Mouse (Mus musculus): ENCODE measurements around the gene Nup210l. TPM values are rescaled to one million over a fixed set of nuclear protein-coding genes. Genes with fewer than 3 reads are reported as not detected.

The Nup210l gene
- polyA plus RNA-seq, 1 experiment from 2014 or later, result not detected

DNA sequence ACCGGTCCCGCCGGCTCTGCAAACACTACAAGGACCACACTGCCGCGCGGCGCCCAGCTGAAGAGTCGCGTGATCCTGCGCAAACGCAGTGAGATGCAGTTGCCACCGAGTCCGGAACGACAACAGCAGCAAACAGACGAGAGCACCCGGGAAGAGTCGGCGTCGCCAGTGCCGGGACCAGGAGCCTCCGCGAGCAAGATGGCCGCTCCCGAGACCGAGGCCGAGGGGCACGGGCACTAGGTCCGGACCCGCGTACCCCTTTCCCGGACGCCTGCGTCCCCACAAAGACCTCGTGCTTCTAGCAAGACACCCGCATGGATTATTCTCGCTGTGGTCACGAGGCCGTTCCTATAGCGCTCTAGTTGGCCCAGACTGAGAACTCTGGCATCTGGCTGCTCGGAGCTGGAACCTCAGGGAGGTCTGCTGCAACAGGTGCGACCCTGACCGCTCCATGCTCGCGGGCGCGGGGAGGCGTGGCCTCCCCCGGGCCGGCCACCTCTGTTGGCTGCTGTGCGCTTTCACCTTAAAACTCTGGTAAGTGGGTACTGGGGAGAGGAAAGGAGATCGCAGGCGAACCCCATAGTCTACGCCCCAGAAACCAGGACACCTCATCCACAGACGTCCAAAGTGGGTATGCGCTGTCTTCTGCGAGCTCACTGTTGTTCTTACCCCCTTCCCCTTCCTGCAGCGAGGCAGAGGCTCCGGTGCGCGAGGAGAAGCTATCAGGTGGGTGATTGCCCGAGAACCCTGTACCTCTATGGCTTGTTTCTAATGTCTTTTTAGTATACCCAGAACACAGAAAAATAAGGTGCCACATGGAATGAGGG lies 127.8 kb downstream of the Nup210l start, which contains the start of gene Jtb:
Jtb (plus strand) TSS at position 91 of the 827 bp plus-strand sequence.
- WGBS, result under 1% methylated on average over 61 of the region's 61 CpGs
- 0 out of 2 replicates have a peak, but pooled peaks have one; percentile 14 for TF ChIP-seq CTCF (IDR thresholded peaks at IDR 0.05; ENCODE audit: low read depth)
- peak within 1 kb of the TSS; percentile 73 for H3K9ac ChIP-seq (ENCODE audit: low read depth, low read length)
- H3K36me3 ChIP-seq (ENCODE audit: control insufficient read depth, insufficient read depth), result peaks cover 20% of the 10 kb centered on the region
- H3K4me3 ChIP-seq (ENCODE audit: low read depth, low read length), result peak within 1 kb of the TSS; percentile 63
- no peaks in the 10 kb centered on the region for H3K27me3 ChIP-seq (replicated peaks; ENCODE audit: control insufficient read depth, insufficient read depth, low read length)
- ATAC-seq, result peak; percentile 96
- no peaks in the 10 kb centered on the region for H3K4me1 ChIP-seq (replicated peaks; ENCODE audit: control insufficient read depth, insufficient read depth, low read length)
- peak within 1 kb of the TSS; percentile 85 for H3K27ac ChIP-seq (ENCODE audit: low read depth, low read length)
- peak within 1 kb of the TSS; percentile 85 for H3K4me2 ChIP-seq (replicated peaks; ENCODE audit: low read depth)
- no peaks in the 10 kb centered on the region for H3K9me3 ChIP-seq (ENCODE audit: control insufficient read depth)

DNA sequence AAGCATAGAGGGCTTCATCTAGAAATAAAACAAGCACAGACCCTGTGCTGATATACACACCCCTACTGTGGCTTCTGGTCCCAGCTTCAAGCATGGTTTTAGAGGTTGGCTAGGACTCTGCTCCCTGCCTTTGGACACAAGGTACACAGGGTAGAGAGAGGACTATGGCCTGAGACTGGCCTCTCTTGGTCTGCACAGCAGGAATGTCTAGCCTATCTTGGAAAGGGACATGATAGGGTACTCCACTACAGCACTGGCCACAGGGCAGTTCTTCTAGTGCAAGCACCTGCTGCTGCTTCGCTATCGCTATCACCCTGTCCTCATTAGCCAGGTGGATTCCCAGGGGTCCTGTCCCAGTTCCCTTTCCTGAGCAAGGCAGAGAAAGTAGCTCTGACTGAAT lies 137.3 kb downstream of the Nup210l start:
- Histone ChIP-seq H3K27ac (ENCODE audit: low read depth, low read length) (no peak overlapping the region), H3K4me2 (replicated peaks; ENCODE audit: low read depth) (no peak overlapping the region; the same call in 1 of the 2 replicates), H3K36me3 (ENCODE audit: control insufficient read depth, insufficient read depth) (peaks cover 3% of the 10 kb centered on the region; the same call in 1 of the 2 replicates), H3K9ac (ENCODE audit: low read depth, low read length) (no peak overlapping the region), H3K27me3 (replicated peaks; ENCODE audit: control insufficient read depth, insufficient read depth, low read length) (no peaks in the 10 kb centered on the region), H3K4me3 (ENCODE audit: low read depth, low read length) (no peak overlapping the region), H3K9me3 (ENCODE audit: control insufficient read depth) (no peaks in the 10 kb centered on the region), H3K4me1 (replicated peaks; ENCODE audit: control insufficient read depth, insufficient read depth, low read length) (peaks cover 5% of the 10 kb centered on the region; the same call in 1 of the 2 replicates)
- ATAC-seq, result peak; percentile 63
- TF ChIP-seq CTCF (IDR thresholded peaks at IDR 0.05; ENCODE audit: low read depth), result no peak
- WGBS, result 58% methylated on average over 2 of the region's 2 CpGs

DNA sequence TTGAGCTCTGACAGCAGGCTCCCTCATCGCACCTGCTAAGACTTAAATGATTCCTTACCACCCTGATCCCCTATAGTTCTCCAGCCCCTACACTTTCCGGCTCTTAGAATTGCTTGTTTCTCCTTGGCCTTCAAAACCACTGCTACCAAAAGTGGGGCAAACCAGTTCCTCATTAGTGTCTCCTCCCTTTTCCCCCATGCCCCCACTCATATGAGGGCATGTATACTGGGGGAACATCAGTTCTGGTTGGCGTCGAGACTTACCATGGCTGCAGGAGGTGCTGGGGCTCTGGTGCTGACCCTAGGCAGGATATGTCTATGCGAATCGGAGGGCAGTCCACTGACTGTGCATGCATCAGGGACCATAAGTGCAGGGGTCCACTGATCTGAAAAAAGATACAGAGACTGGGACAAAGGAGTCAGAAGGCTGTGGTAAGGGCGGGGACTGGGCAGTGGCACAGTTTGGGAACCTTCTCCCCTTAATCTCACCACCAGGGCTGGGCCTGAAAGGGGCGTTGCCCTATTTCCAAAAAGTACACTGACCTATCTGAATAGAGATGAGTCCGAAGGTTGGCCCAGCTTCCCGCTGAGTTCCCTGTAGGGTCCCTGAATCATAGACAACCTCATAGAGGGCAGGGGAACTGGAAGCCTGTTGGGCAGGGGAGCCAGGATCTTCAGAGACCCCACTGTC lies 137.9 kb downstream of the Nup210l start:
- no peak for TF ChIP-seq CTCF (IDR thresholded peaks at IDR 0.05; ENCODE audit: low read depth)
- H3K27ac ChIP-seq (ENCODE audit: low read depth, low read length), result no peak overlapping the region
- no peak overlapping the region for H3K4me3 ChIP-seq (ENCODE audit: low read depth, low read length)
- no peak for ATAC-seq
- WGBS, result 89% methylated on average over 10 of the region's 10 CpGs
- H3K4me1 ChIP-seq (replicated peaks; ENCODE audit: control insufficient read depth, insufficient read depth, low read length), result peaks cover 5% of the 10 kb centered on the region; the same call in 1 of the 2 replicates
- no peaks in the 10 kb centered on the region for H3K9me3 ChIP-seq (ENCODE audit: control insufficient read depth)
- no peaks in the 10 kb centered on the region for H3K27me3 ChIP-seq (replicated peaks; ENCODE audit: control insufficient read depth, insufficient read depth, low read length)
- no peak overlapping the region; the same call in none of the 2 replicates for H3K4me2 ChIP-seq (replicated peaks; ENCODE audit: low read depth)
- no peaks in the 10 kb centered on the region; the same call in 1 of the 2 replicates for H3K36me3 ChIP-seq (ENCODE audit: control insufficient read depth, insufficient read depth)
- no peak overlapping the region for H3K9ac ChIP-seq (ENCODE audit: low read depth, low read length)

DNA sequence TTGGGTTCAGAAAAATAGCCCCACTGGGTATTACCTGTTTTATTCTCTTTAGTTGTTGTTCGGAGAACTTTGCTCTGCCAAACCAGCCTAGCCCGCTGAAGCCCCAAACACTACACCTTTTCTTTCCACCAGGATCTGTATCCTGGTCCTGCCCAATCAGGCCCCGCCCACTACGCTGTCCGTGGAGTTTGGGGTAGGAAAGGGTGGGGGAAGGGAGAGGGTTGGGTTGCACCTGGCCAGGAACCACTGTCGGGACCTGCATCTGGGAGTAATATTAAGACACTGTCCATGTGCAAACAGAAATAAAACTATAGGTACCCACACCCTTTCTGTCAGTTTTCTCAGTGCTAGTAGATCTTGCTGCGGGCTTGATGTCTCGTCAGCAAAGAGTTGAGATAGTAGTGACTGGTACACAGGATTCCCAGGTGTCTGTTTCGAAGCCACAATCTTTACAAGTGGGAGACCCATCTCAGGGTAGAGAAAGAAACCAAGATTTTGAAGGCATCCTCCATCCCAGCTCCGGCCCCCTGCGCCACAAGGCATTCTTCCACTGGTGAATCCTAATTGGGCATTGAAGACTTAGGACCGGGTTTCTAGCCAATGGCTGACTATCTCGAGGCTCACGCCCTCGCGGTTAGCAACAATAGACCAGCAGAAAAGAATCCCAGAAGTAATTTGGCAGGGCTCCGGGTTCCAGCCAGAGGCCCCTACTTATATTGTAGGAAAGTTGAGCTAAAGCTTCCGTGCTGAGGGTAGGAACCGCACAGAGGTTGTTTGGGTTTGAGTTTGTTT lies 139.2 kb downstream of the Nup210l start, which contains the start of gene Creb3l4:
Creb3l4 (minus strand) TSS at position 529 of the 792 bp plus-strand sequence.
- Histone ChIP-seq H3K36me3 (ENCODE audit: control insufficient read depth, insufficient read depth) (no peaks in the 10 kb centered on the region; the same call in 1 of the 2 replicates), H3K27me3 (replicated peaks; ENCODE audit: control insufficient read depth, insufficient read depth, low read length) (no peaks in the 10 kb centered on the region), H3K4me2 (replicated peaks; ENCODE audit: low read depth) (peak within 1 kb of the TSS; percentile 69), H3K4me1 (replicated peaks; ENCODE audit: control insufficient read depth, insufficient read depth, low read length) (peaks cover 5% of the 10 kb centered on the region; the same call in 1 of the 2 replicates), H3K9ac (ENCODE audit: low read depth, low read length) (peak within 1 kb of the TSS; percentile 34), H3K27ac (ENCODE audit: low read depth, low read length) (peak within 1 kb of the TSS; percentile 30; the same call in 1 of the 2 replicates), H3K4me3 (ENCODE audit: low read depth, low read length) (peak within 1 kb of the TSS; percentile 38), H3K9me3 (ENCODE audit: control insufficient read depth) (no peaks in the 10 kb centered on the region)
- WGBS, result 4% methylated on average over 19 of the region's 19 CpGs
- TF ChIP-seq CTCF (IDR thresholded peaks at IDR 0.05; ENCODE audit: low read depth), result no peak
- ATAC-seq, result peak; percentile 41

DNA sequence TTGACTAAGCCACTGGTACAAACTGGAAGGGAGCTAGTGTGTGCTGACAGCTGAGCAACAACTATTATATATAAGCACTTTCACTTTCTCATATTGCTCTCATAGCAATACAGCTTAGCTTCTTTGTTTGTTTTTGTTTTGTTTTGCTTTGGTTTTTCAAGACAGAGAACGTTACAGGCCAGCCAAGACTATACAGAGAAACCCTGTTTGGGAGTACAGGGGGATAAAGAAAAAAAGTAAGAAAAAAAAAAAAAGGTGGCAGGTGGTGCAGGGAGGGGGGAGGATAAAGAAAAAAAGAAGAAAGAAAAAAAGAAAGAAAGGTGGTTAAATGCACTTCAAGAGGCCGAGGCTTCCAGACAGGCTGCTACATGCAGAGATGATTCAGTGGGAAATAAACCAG lies 141.5 kb downstream of the Nup210l start:
- 70% methylated on average over 2 of the region's 2 CpGs for WGBS
- TF ChIP-seq CTCF (IDR thresholded peaks at IDR 0.05; ENCODE audit: low read depth), result no peak
- no peak for ATAC-seq

More for the DNA sequence above, 141.5 kb downstream of the Nup210l start:
- H3K27ac ChIP-seq (ENCODE audit: low read depth, low read length), result no peak overlapping the region
- H3K36me3 ChIP-seq (ENCODE audit: control insufficient read depth, insufficient read depth), result peaks cover 2% of the 10 kb centered on the region; the same call in 1 of the 2 replicates
- H3K4me3 ChIP-seq (ENCODE audit: low read depth, low read length), result no peak overlapping the region
- H3K27me3 ChIP-seq (replicated peaks; ENCODE audit: control insufficient read depth, insufficient read depth, low read length), result no peaks in the 10 kb centered on the region
- no peak overlapping the region for H3K4me2 ChIP-seq (replicated peaks; ENCODE audit: low read depth)
- no peaks in the 10 kb centered on the region for H3K9me3 ChIP-seq (ENCODE audit: control insufficient read depth)
- H3K9ac ChIP-seq (ENCODE audit: low read depth, low read length), result no peak overlapping the region
- peaks cover 5% of the 10 kb centered on the region; the same call in 1 of the 2 replicates for H3K4me1 ChIP-seq (replicated peaks; ENCODE audit: control insufficient read depth, insufficient read depth, low read length)
